Mouse (Mus musculus): ENCODE measurements around the gene Tmem59l. TPM values are rescaled to one million over a fixed set of nuclear protein-coding genes. Genes with fewer than 3 reads are reported as not detected.

The Tmem59l gene
- total and polyA plus RNA-seq, 3 experiments, result 0.21 TPM; not detected in 2

DNA sequence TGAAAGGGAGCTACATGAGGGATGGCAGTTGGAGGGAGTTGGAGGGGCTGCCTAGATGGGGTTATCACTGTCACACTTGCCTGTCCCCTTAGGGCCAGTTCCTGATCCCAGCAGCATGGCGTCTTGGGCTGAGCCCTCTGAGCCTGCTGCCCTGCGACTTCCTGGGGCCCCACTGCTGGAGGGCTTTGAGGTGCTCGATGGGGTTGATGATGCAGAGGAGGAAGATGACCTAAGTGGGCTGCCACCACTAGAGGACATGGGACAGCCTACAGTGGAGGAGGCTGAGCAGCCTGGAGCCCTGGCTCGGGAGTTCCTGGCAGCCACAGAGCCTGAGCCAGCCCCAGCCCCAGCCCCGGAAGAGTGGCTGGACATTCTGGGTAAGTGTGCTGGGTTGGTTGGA lies 42.1 kb upstream of the Tmem59l start:
- Histone ChIP-seq H3K4me1 (ENCODE audit: control insufficient read depth, insufficient read depth, low read length) (peaks cover 3% of the 10 kb centered on the region; the same call in 1 of the 2 replicates), H3K9ac (ENCODE audit: low read depth, low read length) (no peak overlapping the region), H3K27ac (no peak overlapping the region), H3K27me3 (ENCODE audit: control insufficient read depth, insufficient read depth, low read length) (no peaks in the 10 kb centered on the region), H3K79me2 (replicated peaks; ENCODE audit: control insufficient read depth, insufficient read depth, low read length) (peaks cover 1% of the 10 kb centered on the region; the same call in 1 of the 2 replicates), H3K4me3 (no peak overlapping the region), H3K36me3 (ENCODE audit: control insufficient read depth, insufficient read depth, low read length) (no peaks in the 10 kb centered on the region)
- intact Hi-C loops (cut with DNase I), result loop anchor here (10.0 kb wide), 1 partner anchor 246 kb away; the partner anchor contains the start of gene Pik3r2
- DNase-seq, result no peak
- 58% methylated on average over 5 of the region's 5 CpGs for WGBS
- TF ChIP-seq CTCF (IDR thresholded peaks at IDR 0.05), result no peak
- no peak for TF ChIP-seq POLR2A (IDR thresholded peaks at IDR 0.05; ENCODE audit: insufficient read depth, low read depth, low read length)
- TF ChIP-seq EP300 (IDR thresholded peaks at IDR 0.05; ENCODE audit: insufficient read depth, low read depth, low read length), result no peak

DNA sequence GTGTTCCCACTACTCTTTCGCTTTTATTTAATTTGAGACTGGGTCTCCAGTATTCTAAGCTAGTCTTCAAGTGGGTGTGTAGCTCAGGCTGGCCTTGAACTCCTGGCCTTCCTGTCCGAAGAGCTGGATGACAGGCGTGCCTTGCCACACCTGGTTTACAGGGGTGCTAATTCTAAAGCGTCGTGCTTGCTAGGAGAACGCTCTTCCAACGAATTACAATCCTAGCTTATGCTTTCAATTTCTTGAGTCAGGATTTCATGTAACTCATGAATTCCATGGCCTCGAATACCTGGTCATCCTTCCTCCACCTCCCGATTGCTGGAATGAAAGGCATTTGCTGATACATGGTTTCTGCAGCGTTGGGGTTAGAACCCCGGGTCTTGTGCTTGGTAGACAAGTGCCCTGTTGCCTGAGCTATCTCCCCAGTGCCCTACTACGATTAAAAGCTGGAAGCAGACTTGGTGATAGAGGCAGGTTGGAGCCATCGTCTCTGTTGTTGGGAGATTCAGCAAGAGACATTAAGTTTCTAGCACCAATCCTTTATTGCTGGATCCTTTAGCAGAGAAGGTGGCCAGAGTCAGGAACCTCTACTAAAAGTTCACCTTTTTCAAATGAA lies 41.1 kb upstream of the Tmem59l start:
- WGBS, result 12% methylated on average over 13 of the region's 13 CpGs
- TF ChIP-seq EP300 (IDR thresholded peaks at IDR 0.05; ENCODE audit: insufficient read depth, low read depth, low read length) (no peak), CTCF (IDR thresholded peaks at IDR 0.05) (no peak), POLR2A (IDR thresholded peaks at IDR 0.05; ENCODE audit: insufficient read depth, low read depth, low read length) (no peak)
- Histone ChIP-seq H3K27ac (peak overlapping the region; percentile 96), H3K9ac (ENCODE audit: low read depth, low read length) (peak overlapping the region; percentile 86), H3K27me3 (ENCODE audit: control insufficient read depth, insufficient read depth, low read length) (no peaks in the 10 kb centered on the region), H3K4me1 (ENCODE audit: control insufficient read depth, insufficient read depth, low read length) (peaks cover 3% of the 10 kb centered on the region), H3K36me3 (ENCODE audit: control insufficient read depth, insufficient read depth, low read length) (no peaks in the 10 kb centered on the region), H3K4me3 (peak overlapping the region; percentile 97), H3K79me2 (replicated peaks; ENCODE audit: control insufficient read depth, insufficient read depth, low read length) (peaks cover 1% of the 10 kb centered on the region; the same call in 1 of the 2 replicates)
- intact Hi-C loops (cut with DNase I), result loop anchor here (10.0 kb wide), 1 partner anchor 247 kb away; the partner anchor contains the start of gene Pik3r2
- DNase-seq, result no peak

DNA sequence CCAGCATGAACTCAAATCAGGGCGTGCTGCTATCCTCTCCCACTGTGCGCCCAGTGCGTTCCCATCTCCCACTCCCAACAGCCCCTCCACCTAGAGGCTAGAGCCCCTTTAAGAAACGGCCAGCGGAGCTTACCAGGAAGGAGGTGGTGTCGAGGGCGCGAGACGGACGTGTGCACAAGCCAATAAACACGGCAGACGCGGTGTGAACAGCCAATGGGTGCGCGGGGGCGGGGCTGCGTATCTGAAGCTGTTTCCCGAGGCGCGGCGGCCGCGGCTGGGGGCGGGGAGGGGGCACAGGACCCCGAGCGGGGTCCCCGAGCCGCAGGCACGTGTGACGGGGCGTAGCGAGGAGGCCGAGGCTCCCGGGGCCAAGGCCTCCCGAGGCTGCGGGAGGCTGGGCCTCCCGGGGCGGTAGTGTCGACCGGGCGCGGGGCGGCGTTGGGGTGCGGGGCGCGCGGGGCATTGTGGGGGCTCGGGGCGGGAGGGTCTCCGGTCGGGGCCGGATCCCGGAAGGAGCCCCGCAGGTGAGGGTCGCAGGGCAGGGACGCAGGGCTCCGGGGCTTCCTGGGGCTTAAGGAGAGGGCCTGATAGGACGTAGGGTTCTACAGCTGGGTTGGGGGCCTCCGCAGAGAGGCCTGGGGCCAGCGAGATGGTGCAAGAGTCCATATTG lies 40.5 kb upstream of the Tmem59l start, which contains the start of the genes Fkbp8 and Kxd1:
Gene Fkbp8, plus strand, starts transcription at position 213 of the 670 bp plus-strand sequence.
Gene Kxd1, minus strand, starts transcription at position 445 of the 670 bp plus-strand sequence.
- Histone ChIP-seq H3K9ac (ENCODE audit: low read depth, low read length) (peak within 1 kb of the TSS; percentile 94), H3K27me3 (ENCODE audit: control insufficient read depth, insufficient read depth, low read length) (no peaks in the 10 kb centered on the region), H3K4me1 (ENCODE audit: control insufficient read depth, insufficient read depth, low read length) (peaks cover 4% of the 10 kb centered on the region), H3K4me3 (peak within 1 kb of the TSS; percentile 97), H3K36me3 (ENCODE audit: control insufficient read depth, insufficient read depth, low read length) (no peaks in the 10 kb centered on the region), H3K79me2 (replicated peaks; ENCODE audit: control insufficient read depth, insufficient read depth, low read length) (peaks cover 1% of the 10 kb centered on the region; the same call in 1 of the 2 replicates), H3K27ac (peak within 1 kb of the TSS; percentile 96)
- DNase-seq, result peak; percentile 98 to 100
- under 1% methylated on average over 61 of the region's 61 CpGs for WGBS
- intact Hi-C loops (cut with DNase I), result loop anchor here (10.0 kb wide), 1 partner anchor 247 kb away; the partner anchor contains the start of gene Pik3r2
- TF ChIP-seq CTCF (IDR thresholded peaks at IDR 0.05) (peak; percentile 30), POLR2A (IDR thresholded peaks at IDR 0.05; ENCODE audit: insufficient read depth, low read depth, low read length) (peak; percentile 76), EP300 (IDR thresholded peaks at IDR 0.05; ENCODE audit: insufficient read depth, low read depth, low read length) (0 out of 2 replicates have a peak, but pooled peaks have one; percentile 26)

DNA sequence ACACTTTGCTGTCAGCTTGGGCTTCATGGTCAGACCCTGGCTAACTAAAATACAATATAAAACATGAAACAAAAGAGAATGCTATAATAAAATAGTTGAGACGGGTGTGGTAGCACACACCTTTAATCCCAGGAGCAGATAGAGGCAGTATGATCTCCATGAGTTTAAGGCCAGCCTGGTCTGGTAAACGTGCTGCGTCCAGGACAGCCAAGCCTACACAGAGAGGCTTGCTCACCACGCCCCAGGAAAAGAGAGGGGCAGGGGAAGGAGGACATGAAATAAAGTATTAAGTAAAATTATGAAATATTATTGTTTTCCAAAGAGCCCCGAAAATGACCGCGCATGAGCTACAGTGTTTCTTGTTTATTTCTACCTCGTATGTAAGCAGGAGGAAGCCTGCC lies 40.0 kb upstream of the Tmem59l start:
- Histone ChIP-seq H3K4me3 (peak overlapping the region; percentile 97), H3K27ac (peak overlapping the region; percentile 96), H3K9ac (ENCODE audit: low read depth, low read length) (peak overlapping the region; percentile 94), H3K4me1 (ENCODE audit: control insufficient read depth, insufficient read depth, low read length) (peaks cover 5% of the 10 kb centered on the region), H3K27me3 (ENCODE audit: control insufficient read depth, insufficient read depth, low read length) (no peaks in the 10 kb centered on the region), H3K36me3 (ENCODE audit: control insufficient read depth, insufficient read depth, low read length) (no peaks in the 10 kb centered on the region), H3K79me2 (replicated peaks; ENCODE audit: control insufficient read depth, insufficient read depth, low read length) (peaks cover 1% of the 10 kb centered on the region; the same call in 1 of the 2 replicates)
- TF ChIP-seq POLR2A (IDR thresholded peaks at IDR 0.05; ENCODE audit: insufficient read depth, low read depth, low read length) (no peak), EP300 (IDR thresholded peaks at IDR 0.05; ENCODE audit: insufficient read depth, low read depth, low read length) (no peak), CTCF (IDR thresholded peaks at IDR 0.05) (no peak)
- intact Hi-C loops (cut with DNase I), result loop anchor here (10.0 kb wide), 1 partner anchor 248 kb away; the partner anchor contains the start of gene Pik3r2
- DNase-seq, result no peak
- 1% methylated on average over 8 of the region's 8 CpGs for WGBS

DNA sequence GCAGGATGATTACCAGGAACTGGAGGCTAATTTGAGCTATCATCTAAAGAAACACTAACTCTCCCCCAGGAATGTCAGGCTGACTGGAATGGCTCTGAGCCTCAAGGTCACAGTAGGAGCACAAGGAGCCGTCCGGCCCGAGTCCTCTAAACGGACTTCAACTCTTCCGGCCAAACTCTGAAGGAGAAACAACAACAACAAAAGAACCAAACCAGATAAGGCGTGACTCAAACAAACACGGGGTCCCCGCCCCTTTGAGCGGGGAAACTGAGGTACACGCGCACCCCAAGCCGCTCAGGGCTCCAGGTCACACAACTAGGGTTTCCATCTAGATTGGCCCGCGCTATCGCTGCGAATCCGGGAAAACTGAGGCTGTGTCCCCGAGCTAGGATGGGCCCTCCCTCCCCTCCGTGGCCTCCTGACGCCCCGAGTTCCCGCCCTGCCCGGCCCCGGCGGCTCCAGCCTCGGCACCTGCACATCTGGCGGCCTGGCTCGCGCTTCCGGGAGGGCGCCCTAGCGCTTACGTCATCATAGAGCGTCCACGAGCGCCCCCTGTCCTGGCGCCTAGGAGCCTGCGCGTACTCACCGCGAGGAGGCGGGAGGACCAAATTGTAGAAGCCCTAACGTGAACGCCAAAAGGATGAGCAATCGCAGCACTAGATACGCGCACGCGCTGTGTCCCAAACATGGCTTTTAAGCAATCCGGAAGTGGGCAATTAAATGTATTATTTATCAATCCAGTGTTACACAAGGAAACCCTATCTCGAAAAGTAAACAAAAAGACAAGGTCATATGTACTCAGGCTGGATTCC lies 35.6 kb upstream of the Tmem59l start:
- no peaks in the 10 kb centered on the region for H3K27me3 ChIP-seq (ENCODE audit: control insufficient read depth, insufficient read depth, low read length)
- no peaks in the 10 kb centered on the region for H3K36me3 ChIP-seq (ENCODE audit: control insufficient read depth, insufficient read depth, low read length)
- peak overlapping the region; percentile 79 for H3K4me3 ChIP-seq
- under 1% methylated on average over 50 of the region's 51 CpGs for WGBS
- intact Hi-C loops (cut with DNase I), result loop anchor here (1.0 to 10.0 kb wide), 2 partner anchors 12 to 252 kb away; partner anchors contain the start of genes Pik3r2 and Uba52
- peak; percentile 96 to 97 for DNase-seq
- no peaks in the 10 kb centered on the region for H3K79me2 ChIP-seq (replicated peaks; ENCODE audit: control insufficient read depth, insufficient read depth, low read length)
- peaks cover 3% of the 10 kb centered on the region; the same call in 1 of the 2 replicates for H3K4me1 ChIP-seq (ENCODE audit: control insufficient read depth, insufficient read depth, low read length)
- H3K27ac ChIP-seq, result peak overlapping the region; percentile 94
- TF ChIP-seq EP300 (IDR thresholded peaks at IDR 0.05; ENCODE audit: insufficient read depth, low read depth, low read length) (peak; percentile 55; the same call in 1 of the 2 replicates), CTCF (IDR thresholded peaks at IDR 0.05) (peak; percentile 84), POLR2A (IDR thresholded peaks at IDR 0.05; ENCODE audit: insufficient read depth, low read depth, low read length) (peak; percentile 71)
- H3K9ac ChIP-seq (ENCODE audit: low read depth, low read length), result peak overlapping the region; percentile 89

Measured in heart, adult 2 months (tissue).